ENCODE assay signal across 9 mouse cellular contexts in the genomic region with DNA sequence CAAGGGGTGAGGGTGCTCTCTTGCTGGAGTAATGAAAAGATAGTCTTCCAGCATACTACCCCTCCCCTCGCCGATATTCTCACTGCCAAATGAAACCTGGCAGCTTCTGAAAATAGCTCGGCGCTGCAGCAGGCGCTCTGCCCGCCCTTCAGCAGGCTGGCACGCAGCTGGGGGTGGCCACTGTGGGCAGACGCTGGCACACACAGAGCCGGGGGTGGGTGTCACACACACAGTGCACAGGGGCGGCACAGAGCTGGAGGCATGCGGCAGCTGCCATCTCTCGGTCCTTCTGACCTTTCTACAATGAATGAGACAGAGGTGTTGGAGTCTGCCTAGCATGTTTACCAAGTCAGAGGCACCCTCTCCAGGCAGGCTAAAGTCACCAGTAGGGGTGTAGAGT. TPM values are rescaled to one million over a fixed set of nuclear protein-coding genes. Genes with fewer than 3 reads are reported as not detected.
DNase-seq lines count a peak whose midpoint lies in the region; ATAC-seq lines count a peak whose summit lies in the region.
"Had no signal": no experiment of that assay in that cellular context is flagged by ENCODE, and none has a peak within 500 bp of the region (broad histone marks: within the 10 kb centered on the region; RNA-seq: fewer than 3 reads in every experiment).

No protein-coding gene starts in this region.

- 52% methylated on average over 12 of the region's 12 CpGs for WGBS in hindbrain, embryonic 13.5 days
- WGBS in hindbrain, embryonic 10.5 days = 84% methylated on average over 12 of the region's 12 CpGs
- WGBS in heart, embryonic 12.5 days = 69% methylated on average over 12 of the region's 12 CpGs

- H3K36me3 ChIP-seq in hindbrain, embryonic 13.5 days = no peaks in the 10 kb centered on the region
- H3K36me3 ChIP-seq in hindbrain, embryonic 10.5 days = no peaks in the 10 kb centered on the region
- no peaks in the 10 kb centered on the region for H3K36me3 ChIP-seq in heart, embryonic 12.5 days
- H3K36me3 ChIP-seq: liver, embryonic 13.5 days had no signal

- no peak overlapping the region for H3K4me2 ChIP-seq in hindbrain, embryonic 13.5 days
- peak overlapping the region; percentile 32 for H3K4me2 ChIP-seq in heart, embryonic 12.5 days
- H3K4me2 ChIP-seq: liver, embryonic 13.5 days had no signal

- no peak for DNase-seq in hindbrain, embryonic 10.5 days (ENCODE audit: low spot score)
- peak; percentile 87 for DNase-seq in cerebellum, adult 9-10 months
- DNase-seq in layer of hippocampus, postnatal 10 days (ENCODE audit: low spot score in 2 of 2) = peak; percentile 73 to 81
- DNase-seq in right cerebral cortex, postnatal 14 days = peak; percentile 73
- no peak for DNase-seq in urinary bladder, postnatal 4 days (ENCODE audit: low spot score in 2 of 2)
- DNase-seq in spleen, postnatal 4 days (ENCODE audit: low spot score in 2 of 2) = no peak
- DNase-seq: liver, embryonic 13.5 days had no signal

- peak; percentile 44; the same call in 1 of the 2 replicates for ATAC-seq in hindbrain, embryonic 13.5 days (ENCODE audit: low FRiP score)
- no peak for ATAC-seq in heart, embryonic 12.5 days (ENCODE audit: insufficient number of reproducible peaks, low FRiP score)

- 0 out of 2 replicates have a peak overlapping the region, but pooled peaks have one; percentile 31 for H3K9ac ChIP-seq in hindbrain, embryonic 13.5 days
- no peak overlapping the region; the same call in 1 of the 2 replicates for H3K9ac ChIP-seq in heart, embryonic 12.5 days
- H3K9ac ChIP-seq: liver, embryonic 13.5 days had no signal

- H3K27ac ChIP-seq in hindbrain, embryonic 13.5 days = peak overlapping the region; percentile 77
- H3K27ac ChIP-seq in hindbrain, embryonic 10.5 days = no peak overlapping the region
- no peak overlapping the region for H3K27ac ChIP-seq in heart, embryonic 12.5 days (ENCODE audit: poor library complexity, severe bottlenecking)
- H3K27ac ChIP-seq: liver, embryonic 13.5 days had no signal

- H3K27me3 ChIP-seq in hindbrain, embryonic 13.5 days = no peaks in the 10 kb centered on the region
- H3K27me3 ChIP-seq in hindbrain, embryonic 10.5 days (ENCODE audit: insufficient read depth, poor library complexity, severe bottlenecking) = no peaks in the 10 kb centered on the region
- peaks cover under 1% of the 10 kb centered on the region; the same call in 1 of the 2 replicates for H3K27me3 ChIP-seq in heart, embryonic 12.5 days (replicated peaks)
- H3K27me3 ChIP-seq: liver, embryonic 13.5 days had no signal

- H3K4me3 ChIP-seq in hindbrain, embryonic 13.5 days = no peak overlapping the region
- H3K4me3 ChIP-seq in hindbrain, embryonic 10.5 days = no peak overlapping the region
- H3K4me3 ChIP-seq in heart, embryonic 12.5 days = no peak overlapping the region
- H3K4me3 ChIP-seq: liver, embryonic 13.5 days had no signal

- peaks cover 39% of the 10 kb centered on the region for H3K4me1 ChIP-seq in hindbrain, embryonic 13.5 days (replicated peaks)
- H3K4me1 ChIP-seq in hindbrain, embryonic 10.5 days (replicated peaks) = peaks cover 22% of the 10 kb centered on the region
- H3K4me1 ChIP-seq in heart, embryonic 12.5 days (replicated peaks) = peaks cover 18% of the 10 kb centered on the region
- H3K4me1 ChIP-seq: liver, embryonic 13.5 days had no signal

- no peaks in the 10 kb centered on the region for H3K9me3 ChIP-seq in hindbrain, embryonic 13.5 days
- H3K9me3 ChIP-seq in hindbrain, embryonic 10.5 days = no peaks in the 10 kb centered on the region
- H3K9me3 ChIP-seq in heart, embryonic 12.5 days (replicated peaks) = no peaks in the 10 kb centered on the region
- H3K9me3 ChIP-seq: liver, embryonic 13.5 days had no signal

RNA-seq across cellular contexts. Expression of a gene that starts 22.8 kb away (rescaled TPM):
- polyA plus RNA-seq in hindbrain, embryonic 13.5 days (2015; fragmentation: Nextera tagmentation; extraction: Ambion mirVana) = 18.7 and 23.4 TPM in 2 replicates
- polyA plus RNA-seq in hindbrain, embryonic 10.5 days (2016; fragmentation: Nextera tagmentation; extraction: Ambion mirVana) = 4.8 and 5.1 TPM in 2 replicates
- 0.91 and 1.3 TPM in 2 replicates for polyA plus RNA-seq in heart, embryonic 12.5 days (2016; fragmentation: Nextera tagmentation; extraction: Ambion mirVana)
- 100 to 1,000 TPM in 1 of 2 experiments, 10 to 100 TPM in 1; 87.6 to 114 TPM for total RNA-seq in layer of hippocampus, postnatal 10 days (2021)

RNA-seq across cellular contexts. Expression of a gene that starts 35.2 kb away (rescaled TPM):
- 2.8 and 3.7 TPM in 2 replicates for polyA plus RNA-seq in hindbrain, embryonic 13.5 days (2015; fragmentation: Nextera tagmentation; extraction: Ambion mirVana)
- polyA plus RNA-seq in hindbrain, embryonic 10.5 days (2016; fragmentation: Nextera tagmentation; extraction: Ambion mirVana) = 4.9 and 5.1 TPM in 2 replicates
- 7.1 and 7.3 TPM in 2 replicates for polyA plus RNA-seq in heart, embryonic 12.5 days (2016; fragmentation: Nextera tagmentation; extraction: Ambion mirVana)
- 1 to 10 TPM; 1.7 to 1.8 TPM for total RNA-seq in layer of hippocampus, postnatal 10 days (2021)

RNA-seq across cellular contexts. Expression of a gene that starts 41.4 kb away (rescaled TPM):
- polyA plus RNA-seq in hindbrain, embryonic 13.5 days (2015; fragmentation: Nextera tagmentation; extraction: Ambion mirVana) = 8.4 and 9.6 TPM in 2 replicates
- polyA plus RNA-seq in hindbrain, embryonic 10.5 days (2016; fragmentation: Nextera tagmentation; extraction: Ambion mirVana) = 8.8 and 9.7 TPM in 2 replicates
- polyA plus RNA-seq in heart, embryonic 12.5 days (2016; fragmentation: Nextera tagmentation; extraction: Ambion mirVana) = 15.6 and 16.4 TPM in 2 replicates
- 10 to 100 TPM in 1 of 2 experiments, 1 to 10 TPM in 1; 5.9 to 10.0 TPM for total RNA-seq in layer of hippocampus, postnatal 10 days (2021)

Comparison
In these comparisons a context has a peak if more than half of its experiments do, and no peak if none do; other contexts are left out.
1. DNase-seq: peak in cerebellum, adult 9-10 months (single experiment), layer of hippocampus, postnatal 10 days (2 of 2) and right cerebral cortex, postnatal 14 days (single experiment); none in hindbrain, embryonic 10.5 days (single experiment), urinary bladder, postnatal 4 days (0 of 2) and spleen, postnatal 4 days (0 of 2).